Mouse (Mus musculus) spleen, postnatal 14 days (tissue): ENCODE measurements around the gene Lrrn4.

Experiments used
- DNase-seq, 2 experiments: peaks; one replicate each; pipeline ENCODE4 v3.0.0; 2021 to 2022; ENCODE audit warnings: low spot score in 2 of 2

Gene Lrrn4

DNA sequence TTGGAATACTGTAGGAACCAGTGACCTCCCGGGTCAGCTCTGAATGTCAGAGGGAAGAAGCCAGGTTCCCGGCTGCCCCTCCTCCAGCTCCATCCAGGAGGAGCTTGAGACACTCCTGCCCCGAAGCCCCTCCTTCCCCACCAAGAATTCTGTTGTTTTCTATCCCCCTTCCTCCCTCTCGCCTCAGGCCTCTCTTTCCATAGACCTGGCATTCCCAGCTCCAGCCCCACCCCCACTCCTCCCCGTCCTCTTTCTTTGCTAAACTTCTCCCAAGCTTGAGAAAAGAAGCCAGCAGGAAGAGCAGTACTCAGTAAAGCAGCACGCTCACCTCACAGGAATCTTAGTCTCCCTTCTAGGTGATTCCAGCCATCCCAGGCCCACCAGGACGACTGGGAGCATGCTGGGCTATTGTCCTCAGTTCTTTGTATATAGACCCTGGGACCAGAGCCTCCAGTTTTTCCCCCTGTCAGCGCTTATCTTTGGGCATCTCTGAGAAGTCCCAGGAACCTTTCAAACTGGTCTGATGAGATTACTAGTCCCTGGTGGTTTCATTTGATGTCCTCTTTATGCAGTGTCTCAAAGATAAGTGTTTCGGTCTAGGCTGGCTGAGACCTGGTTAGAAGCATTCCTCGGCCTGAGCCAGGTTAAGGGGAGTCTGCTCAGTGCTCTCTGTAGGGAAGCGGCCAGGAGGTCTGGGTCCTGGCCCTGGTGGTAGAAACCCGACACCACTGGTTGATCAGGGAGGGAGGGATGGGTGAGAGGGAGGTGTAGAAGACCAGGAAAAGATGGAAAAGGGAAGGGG, at the start of gene Lrrn4:
Lrrn4 (minus strand) TSS at position 48 of the 802 bp plus-strand sequence.
- no peak for DNase-seq

DNA sequence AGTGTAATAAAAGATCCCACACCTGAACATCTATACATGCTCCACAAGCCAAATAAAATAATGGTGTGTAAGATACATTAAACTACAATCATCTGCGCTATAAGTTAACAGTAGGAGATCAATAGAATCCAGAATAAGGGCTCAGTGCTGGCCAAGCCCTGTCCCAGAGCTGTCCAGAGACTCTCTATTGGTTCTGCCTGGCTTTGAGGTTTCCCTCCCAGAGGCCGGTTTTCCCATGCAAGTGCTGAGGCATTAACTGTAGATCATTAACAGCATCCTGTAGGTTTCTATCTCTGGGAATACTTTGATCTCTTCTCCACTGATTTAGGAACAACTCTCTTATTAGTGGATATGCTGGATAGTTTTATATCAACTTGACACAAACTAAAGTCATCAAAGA, 48.3 kb upstream of the Lrrn4 start:
- no peak for DNase-seq

DNA sequence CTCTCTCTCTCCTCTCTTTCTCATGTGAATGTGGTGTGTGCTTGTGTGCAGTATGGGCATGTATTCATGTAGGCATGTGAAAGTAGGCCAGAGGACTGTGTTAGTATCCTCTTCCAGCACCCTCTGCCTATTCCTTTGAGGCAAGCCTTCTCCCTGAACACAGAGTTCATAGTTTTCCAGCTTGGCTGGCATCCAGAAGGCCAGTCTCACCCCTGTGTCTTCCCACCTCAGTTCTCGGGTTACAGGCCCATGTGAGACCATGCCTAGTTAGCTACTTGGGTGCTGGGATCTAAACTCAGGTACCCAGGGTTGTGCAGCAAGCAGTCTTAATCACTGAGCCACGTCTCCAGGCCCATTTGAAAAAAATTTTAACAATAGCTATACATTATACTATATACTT, 47.2 kb upstream of the Lrrn4 start:
- no peak for DNase-seq

DNA sequence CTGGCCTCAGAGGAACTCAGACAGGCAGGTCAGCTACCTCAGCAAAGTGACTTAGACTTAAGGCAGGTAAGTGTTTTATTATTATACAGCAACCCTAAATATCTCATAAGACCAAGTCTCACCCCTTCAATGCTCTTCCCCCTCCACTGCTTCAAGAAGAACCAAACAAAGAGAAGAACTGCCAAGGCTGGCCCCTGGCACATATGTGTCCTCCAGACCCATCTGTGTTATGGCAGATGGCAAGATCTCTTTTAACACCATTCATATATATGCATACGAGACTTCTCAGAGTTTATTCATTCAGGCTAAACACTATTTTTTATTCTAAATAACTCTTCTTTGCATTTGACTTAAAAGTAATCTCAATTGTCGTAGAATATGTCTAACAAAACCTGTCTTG, 46.6 kb upstream of the Lrrn4 start:
- no peak for DNase-seq

DNA sequence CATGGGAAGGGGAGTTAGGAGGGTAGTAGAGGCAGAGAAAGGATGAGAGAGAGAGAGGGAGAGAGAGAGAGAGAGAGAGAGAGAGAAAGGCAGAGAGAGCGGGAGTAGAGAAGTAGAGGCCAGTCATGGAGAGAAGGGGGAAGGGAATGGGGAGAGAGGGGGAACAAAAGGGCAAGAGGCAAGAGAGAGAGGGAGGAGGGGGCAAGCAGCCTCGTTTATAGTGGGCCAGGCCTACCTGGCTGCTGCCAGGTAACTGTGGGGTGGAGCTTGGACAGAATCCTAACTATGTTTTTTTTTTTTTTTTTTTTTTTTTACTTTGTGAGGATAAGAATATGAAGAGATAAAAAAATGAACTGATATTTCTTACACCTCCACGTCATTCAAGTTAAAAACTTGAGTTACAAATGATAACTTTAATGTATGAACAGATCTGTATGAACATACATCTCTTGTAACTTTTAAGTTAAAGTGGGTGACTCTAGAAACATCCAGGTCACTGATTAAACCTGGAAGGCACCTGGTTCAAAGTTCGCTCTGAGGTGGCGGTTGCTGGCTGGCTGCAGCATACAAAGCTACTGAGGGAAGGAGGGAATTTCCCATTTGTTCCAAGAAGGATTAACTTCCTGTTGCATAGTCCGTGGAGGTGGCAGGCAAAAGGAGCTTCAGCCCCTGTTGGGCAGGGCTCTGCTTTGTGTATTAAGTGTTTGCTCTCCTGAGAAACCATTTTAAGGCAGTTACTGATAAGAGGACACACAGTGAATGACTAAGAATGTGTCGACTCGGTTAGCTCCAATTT, 42.8 kb upstream of the Lrrn4 start:
- DNase-seq = no peak

DNA sequence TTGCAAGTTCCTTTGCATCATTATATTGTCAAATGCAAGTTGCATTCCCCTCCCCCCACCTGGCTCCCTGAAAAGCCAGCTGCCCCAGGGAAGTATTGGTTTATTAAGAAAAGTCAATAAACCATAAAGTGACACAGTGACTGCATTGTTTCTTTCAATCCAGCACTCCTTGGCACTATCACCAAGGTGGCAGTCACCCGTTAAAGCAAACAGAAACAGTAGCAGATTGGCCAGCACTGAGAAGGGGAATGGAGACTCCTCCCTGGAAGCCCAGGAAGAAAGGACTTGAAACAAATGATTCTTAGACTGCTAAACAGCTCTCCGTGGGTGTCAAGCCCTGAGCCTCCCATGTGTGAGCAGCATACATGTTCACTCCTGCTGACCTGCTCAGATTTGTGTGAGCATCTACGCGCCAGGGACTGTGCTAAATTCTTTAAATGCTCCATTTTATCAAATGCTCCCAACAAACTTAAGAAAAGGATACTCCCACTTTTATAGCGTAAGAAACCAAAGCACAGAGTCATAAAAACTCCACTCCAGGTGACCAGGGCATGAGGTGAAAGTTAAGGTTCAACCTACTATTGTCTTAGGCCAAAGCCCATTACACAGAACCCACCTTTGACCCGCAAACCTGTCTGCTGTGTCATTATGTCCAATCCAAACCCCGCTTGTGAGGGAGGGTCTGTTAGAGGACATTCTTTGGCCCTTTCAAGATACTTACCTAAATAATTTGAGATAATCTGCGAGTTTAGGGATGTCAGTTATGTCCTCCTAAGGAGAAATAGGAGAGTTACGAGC, 41.6 kb upstream of the Lrrn4 start:
- DNase-seq = no peak

DNA sequence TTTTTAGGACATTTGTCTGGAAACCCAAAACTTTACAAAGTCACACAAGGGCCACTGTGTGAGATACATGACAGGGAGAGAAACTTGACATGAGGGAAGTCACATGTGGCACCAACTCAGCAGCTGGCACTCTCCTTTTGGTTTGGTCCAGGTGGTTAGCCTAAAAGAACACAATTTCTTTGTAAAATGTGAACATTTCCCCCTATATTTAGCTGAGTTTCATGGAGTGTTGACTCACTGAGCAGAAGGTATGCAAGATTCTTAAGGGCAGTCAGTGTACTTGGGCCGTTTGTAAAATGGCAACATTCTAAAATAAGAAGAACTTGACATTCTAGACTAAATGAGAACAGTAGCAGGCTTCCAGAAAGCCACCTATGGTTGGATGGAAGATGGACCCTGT, 34.1 kb upstream of the Lrrn4 start:
- no peak for DNase-seq

DNA sequence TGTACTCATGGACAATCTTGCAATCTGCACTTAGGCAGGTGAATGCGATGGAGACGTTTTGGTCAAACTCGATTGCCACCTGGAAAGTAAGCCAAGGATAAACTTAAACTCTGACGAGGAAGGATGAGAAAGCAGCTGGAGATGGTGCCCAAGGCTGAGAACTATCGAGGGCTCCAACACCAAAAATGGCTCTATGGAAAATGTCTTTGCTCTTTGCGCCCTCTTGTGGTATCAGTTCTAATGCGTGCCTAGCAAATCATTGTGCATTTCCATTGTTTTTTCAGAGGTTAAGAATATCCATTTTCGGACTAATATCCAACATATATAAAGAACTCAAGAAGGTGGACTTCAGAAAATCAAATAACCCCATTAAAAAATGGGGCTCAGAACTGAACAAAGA, 26.1 kb upstream of the Lrrn4 start:
- DNase-seq = no peak

DNA sequence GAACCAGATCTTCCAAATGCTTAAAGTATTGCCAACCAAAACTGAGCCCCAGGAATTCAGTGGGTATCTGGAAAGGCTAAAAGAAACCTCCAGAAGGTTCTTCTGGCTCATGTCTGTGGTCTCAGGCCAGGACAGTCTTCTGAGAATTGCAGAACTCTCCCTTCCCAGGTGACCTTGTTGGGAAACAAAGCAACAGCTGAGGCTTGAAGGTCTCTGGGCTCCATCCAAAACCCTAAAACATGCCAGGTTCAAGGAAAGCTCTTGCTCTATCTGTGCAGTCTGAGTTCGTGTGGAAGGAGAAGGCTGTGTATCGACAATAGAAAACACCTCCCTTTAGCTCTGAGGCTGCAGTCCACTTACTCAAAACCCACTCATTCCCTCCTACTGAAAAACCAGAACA, 24.3 kb upstream of the Lrrn4 start:
- no peak for DNase-seq

DNA sequence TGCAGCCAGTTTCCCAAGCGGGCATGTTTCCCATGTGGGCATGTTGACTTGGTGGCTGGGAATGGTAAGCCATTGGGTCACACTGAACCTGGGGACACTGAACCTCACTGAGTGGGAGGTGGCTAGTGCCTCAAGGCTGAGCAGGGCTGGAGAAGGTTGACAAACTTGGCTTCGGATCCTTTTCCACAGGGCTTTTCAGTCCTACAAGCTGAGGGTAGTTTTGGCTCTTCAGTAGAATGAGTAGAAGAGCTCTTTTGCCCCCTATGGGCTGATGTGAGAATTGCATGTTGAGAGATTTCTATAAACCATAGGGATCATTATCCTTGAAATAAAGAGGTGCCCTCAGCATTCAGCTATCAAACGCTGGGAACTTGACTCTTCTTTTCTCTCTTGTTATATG, 22.8 kb upstream of the Lrrn4 start:
- DNase-seq = no peak

DNA sequence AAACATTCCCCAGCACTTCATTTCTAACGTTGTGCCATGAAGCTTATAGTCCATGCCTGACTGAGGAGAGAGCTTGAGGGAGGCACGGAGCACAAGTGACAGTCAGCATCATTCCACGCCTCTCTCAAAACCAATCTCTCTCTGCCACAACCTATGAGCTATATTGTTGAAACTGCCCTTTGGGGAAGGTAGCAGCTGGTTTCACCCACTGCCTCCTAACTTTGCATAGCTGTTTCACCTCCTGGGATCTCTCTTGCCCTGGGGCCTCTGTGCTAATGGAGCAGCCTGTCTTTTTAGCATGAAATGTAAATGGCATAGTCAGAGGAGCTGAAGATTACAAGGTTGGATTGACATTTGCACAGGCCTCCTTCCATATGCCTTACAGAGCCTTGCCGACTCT, 21.4 kb upstream of the Lrrn4 start:
- DNase-seq = no peak

DNA sequence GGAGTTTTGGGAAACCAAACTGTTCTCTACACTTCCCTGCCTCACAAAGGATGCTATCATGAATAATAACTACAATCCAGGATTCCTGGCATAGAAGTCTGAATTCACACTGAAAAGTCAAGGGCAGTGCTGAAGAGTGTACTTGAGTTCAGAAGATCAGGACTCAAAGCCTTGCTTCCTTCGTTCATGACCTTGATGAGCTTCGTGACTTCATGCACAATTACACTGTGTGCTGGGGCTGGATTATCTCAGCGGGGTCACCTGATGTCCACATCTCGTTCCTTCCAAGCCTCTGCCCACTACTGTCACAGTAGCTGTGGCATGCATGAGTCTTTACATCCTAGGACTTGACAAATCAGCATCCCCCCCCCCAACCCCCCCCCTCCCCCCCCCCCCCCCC, 20.9 kb upstream of the Lrrn4 start:
- DNase-seq = no peak

DNA sequence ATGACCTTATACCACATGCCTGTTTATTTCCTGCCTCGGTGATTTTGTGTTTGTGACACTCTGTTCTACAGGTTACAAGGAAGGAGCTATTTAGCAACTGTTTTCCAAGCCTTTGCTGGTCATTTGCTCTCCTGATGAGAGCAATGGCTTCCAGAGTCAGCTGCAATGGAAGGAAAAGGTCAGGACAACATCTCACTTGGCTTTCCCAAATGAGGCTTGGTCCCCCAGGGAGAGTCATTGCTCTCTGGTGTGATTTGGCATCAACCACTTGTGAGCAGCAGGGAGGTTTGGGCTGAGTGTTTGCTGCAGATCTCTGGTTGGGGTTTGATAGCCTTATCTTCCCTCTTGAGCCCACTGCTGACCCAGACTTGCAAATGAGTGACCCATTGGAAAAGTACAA, 19.9 kb upstream of the Lrrn4 start:
- no peak for DNase-seq

DNA sequence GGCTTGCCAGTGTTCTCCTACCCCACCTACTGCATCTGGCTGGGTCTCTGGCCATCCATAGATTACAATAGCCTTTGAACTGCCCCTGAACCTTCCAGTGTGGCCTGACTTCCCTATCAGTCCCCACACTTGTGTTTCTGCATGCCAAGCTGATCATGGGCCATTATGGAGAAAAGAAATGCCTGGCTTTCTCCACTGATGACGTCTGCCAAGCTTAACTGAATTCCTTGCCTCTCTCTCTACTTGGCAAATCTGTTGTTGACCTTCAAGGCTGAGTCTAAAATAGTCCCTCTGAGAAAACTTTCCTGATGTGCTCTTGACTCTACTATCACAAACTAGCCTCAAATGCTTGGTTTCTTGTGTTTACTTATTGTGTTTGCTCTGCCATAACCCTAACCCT, 17.5 kb upstream of the Lrrn4 start:
- DNase-seq = no peak

DNA sequence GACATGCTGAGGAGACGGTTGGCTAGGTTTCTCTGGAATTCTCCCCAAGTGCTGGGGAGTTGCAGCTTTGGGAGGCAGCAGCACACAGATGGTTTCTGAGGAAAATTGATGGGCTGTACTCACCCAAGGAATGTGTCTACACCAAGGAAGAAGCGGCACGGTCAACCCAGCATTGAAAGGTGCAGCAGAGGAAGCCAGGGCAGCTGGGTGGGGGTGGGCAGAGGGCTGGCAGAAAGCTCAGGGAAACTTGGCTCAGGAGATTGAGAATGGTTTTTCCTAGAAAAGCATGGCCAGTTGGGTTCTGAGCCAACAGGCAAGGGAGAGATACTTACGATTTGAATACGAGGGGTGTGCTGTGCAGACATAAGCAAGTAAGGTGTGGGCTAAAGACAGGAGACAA, 13.1 kb upstream of the Lrrn4 start:
- DNase-seq = no peak

DNA sequence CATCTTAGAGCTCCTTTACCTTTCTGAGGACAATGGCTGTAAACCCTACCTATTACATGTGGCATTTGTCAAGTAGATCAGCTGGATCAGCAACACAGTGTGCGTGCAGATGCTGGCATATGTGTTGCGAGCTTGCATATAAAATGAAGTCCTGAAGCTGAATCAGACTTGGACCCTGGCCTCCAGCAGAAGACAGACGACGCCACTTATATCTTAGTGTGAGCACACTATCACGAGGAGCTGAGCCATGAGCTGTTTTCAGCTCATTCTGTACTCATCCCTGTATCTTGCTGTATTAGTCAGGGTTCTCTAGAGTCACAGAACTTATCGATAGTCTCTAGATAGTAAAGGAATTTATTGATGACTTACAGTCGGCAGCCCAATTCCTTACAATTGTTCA, 4.6 kb upstream of the Lrrn4 start:
- DNase-seq = no peak

DNA sequence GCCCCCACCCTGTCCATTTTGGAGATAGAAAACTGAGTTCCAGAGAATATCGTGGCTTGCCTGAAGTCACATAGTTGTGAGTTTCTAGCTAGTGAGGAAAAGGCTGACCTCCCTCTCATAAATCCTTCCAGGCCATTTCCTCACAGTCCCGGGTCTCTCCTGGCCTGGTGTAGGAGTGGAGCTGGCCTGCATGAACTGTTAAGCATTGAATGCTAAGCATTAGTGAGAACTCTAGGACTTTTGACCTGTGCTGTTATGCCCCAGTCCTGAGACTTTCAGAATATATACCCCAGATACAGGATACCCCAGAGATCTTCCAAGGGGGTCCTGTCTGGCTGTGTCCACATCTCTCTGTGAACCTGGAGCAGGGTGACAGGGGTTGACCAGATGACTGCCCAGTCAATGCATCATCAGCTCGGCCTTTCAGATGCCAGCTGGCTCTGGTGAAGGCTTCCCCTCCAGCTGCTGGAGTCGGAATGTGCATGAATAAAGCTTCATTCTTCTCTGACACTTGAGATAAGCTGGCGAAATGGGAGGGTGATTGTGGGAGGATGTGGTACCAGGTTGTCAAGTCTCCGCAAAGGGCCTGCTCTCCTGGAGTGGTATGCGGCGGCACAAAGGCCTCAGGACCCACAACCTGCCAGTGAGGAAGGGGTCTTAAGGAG, 3.7 kb upstream of the Lrrn4 start:
- no peak for DNase-seq

DNA sequence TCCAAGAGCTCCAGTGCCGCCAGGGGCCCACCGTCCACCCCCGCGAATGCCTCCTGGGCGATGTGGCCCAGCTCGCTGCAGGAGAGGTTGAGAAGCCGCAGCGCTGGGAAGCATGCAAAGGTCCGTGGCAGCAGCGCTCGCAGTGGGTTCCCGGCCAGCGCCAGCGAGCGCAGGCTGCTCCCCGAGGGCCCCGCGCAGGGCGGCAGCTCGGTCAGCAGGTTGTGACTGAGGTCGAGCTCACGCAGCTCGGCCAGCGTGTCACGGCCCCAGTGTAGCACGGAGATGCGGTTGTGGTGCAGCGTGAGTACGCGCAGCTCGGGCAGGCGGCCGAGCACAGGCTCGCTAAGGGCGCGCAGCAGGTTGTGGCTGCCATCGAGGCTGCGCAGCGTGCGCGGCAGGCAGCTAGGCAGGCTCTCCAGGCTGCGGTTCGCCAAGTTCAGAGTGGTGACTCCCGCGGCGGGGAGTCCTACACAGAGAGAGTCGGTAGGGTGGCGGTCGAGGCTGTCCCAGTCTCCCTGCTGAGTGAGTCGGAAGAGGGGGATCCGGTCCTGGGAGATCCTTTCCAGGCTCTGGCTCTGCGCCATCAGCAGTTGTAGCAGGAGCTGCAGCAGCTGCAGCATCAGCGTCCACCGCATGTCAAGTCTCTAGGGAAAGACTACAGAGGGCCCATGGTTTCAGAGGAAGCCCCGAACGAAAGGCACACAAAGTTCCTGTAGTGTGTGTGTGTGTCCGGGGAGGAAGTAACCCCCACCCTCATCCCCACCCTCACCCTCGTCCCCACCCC, 1.2 kb downstream of the Lrrn4 start:
- DNase-seq = no peak

DNA sequence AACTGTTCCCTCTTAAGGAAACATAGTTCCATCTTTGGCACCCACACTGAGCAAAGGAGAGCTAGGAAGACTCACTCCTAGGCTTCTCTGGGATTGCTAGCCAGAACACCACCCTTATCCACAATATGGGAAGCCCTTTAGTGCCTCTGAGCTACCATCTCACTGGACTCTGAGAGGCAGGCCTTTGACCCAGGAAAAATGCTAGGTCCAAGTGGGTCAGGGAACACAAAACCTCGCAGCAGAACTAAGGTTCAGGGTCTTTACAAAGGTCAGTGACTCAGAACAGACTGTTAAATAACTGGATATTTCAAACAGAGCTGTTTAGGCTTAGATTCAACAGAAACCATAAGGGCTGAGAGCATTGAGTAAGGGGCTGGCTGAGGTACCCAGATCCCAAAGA, 3.7 kb downstream of the Lrrn4 start:
- no peak for DNase-seq

DNA sequence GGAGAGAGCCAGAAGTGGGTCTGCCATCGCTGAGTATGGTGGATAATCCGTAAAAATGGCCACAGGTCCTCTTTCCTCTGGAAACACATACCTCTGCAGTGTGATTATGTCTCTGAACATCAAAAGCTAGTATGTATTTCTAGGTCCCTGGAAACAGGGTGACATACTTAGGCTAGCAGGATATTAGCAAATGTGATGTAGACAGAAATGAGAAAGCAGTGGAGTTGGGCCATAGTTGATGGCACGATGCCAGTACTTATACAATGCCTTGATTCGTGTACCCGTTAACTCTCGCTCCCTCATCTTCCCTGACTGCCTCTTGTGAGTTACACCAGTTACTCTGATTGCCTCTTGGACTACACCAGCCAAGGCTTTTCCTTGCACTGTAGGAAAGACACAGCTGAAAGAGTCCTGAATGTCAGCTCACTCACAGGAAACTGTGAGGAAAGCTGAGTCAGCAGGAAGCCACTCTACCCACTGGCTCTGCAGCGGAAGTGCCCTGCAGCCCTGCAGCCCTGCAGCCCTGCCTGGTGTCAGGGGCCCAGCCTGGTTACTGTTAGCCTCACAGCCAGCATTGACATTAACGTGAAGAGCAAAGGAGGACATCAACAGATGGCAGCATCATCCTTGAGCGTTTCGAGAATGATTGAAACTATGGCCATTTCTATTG, 6.9 kb downstream of the Lrrn4 start:
- no peak for DNase-seq

DNA sequence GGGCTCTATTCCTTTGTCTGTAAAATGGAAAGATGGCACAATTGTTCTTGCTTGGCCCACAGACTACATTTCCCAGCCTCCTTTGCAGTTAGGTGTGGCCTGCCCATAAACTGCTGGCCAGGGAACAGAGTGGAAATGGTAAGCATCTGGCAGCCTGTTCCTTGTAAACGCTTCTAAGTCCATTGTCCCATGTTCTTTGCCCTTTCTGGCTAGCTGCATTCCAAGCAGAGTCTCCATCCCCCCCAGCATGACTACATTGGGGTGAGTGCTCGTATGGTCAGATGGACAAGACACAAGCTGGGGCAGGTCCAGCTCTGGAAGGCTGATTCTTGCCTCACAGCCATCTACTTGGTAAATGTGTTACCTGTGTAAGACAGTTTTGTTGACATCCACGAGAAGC, 9.0 kb downstream of the Lrrn4 start:
- DNase-seq = no peak
